Mouse (Mus musculus) neural tube, embryonic 11.5 days (tissue): ENCODE measurements at regions not wholly inside any gene's neighbourhood (a gene's known extent, or its start where the extent isn't known, plus 50 kb on each side); places are given as distances from the start of the nearest gene placed in this dataset.

ENCODE experiments used
- ATAC-seq: fragments of 200-750 bp; cut with Nextera tagmentation; 2 replicates; pipeline ENCODE4 v1.8.0; 2017; ENCODE audit warnings: moderate number of reproducible peaks, mild to moderate bottlenecking, moderate TSS enrichment, moderate library complexity; ENCODE audit not compliant: insufficient read depth, low FRiP score, low TSS enrichment
- DNase-seq: peaks from one replicate; pipeline ENCODE4 v3.0.0-alpha.2; 2015; ENCODE audit warnings: low spot score
- H3K27ac ChIP-seq: fragments of 300-500 bp; sonication (generic); 2 replicates; pipeline ENCODE4 v1.5.1; 2014; ENCODE audit warnings: low read depth, mild to moderate bottlenecking, low read length
- H3K27me3 ChIP-seq: fragments of 300-500 bp; sonication (generic); 2 replicates; pipeline ENCODE4 v1.6.1; 2014; ENCODE audit warnings: mild to moderate bottlenecking, low read length, mixed read lengths; ENCODE audit not compliant: control insufficient read depth, insufficient read depth
- H3K36me3 ChIP-seq: fragments of 300-500 bp; sonication (generic); 2 replicates; pipeline ENCODE4 v1.6.1; 2014; ENCODE audit warnings: mild to moderate bottlenecking, low read length, moderate library complexity, mixed read lengths; ENCODE audit not compliant: control insufficient read depth, insufficient read depth
- H3K4me1 ChIP-seq: fragments of 300-500 bp; sonication (generic); 2 replicates; pipeline ENCODE4 v1.6.1; 2014; ENCODE audit warnings: low read length, mixed read lengths; ENCODE audit not compliant: control insufficient read depth, insufficient read depth
- H3K4me2 ChIP-seq: fragments of 300-500 bp; sonication (generic); 2 replicates; pipeline ENCODE4 v1.6.1; 2014; ENCODE audit warnings: low read depth, mild to moderate bottlenecking, moderate library complexity
- H3K4me3 ChIP-seq: fragments of 300-500 bp; sonication (generic); 2 replicates; pipeline ENCODE4 v1.5.1; 2014; ENCODE audit warnings: low read depth, low read length
- H3K9ac ChIP-seq: fragments of 300-500 bp; sonication (generic); 2 replicates; pipeline ENCODE4 v1.6.1; 2014; ENCODE audit warnings: mild to moderate bottlenecking, low read length
- H3K9me3 ChIP-seq: fragments of 300-500 bp; sonication (generic); 2 replicates; pipeline ENCODE4 v1.6.1; 2016; ENCODE audit warnings: low read length; ENCODE audit not compliant: control insufficient read depth
- WGBS: fragments of 180-500 bp; shearing (Covaris S2); extraction: QIAGEN DNeasy Blood & Tissue Kit; methylation state at CpG from one replicate; pipeline ENCODE4 v1.1.7; 2014; 5-methylcytosine and 5-hydroxymethylcytosine counted together

DNA sequence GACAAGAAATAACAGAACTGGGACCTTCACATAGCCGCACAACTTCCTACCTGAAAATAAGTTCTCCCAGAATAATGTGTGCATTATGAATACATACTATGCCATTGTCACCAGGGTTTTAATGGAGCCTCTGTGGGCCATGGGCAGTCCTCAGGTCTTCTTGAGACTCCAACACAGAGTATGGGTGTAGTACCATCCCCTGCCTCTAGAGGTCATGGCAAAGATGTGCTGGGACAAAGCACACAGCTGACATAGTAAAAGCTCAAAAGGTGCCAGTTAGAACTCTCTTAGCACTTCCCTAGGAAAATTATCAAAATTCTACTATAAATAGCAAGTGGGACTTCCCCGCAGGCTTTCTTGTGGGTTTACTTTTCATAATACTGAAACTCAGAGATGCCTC lies 179.5 kb downstream of the Pdcd6ip start:
- no peaks in the 10 kb centered on the region for H3K4me1 ChIP-seq
- DNase-seq: no peak
- WGBS: 84% methylated on average over 2 of the region's 2 CpGs
- H3K9me3 ChIP-seq: no peaks in the 10 kb centered on the region
- no peak overlapping the region for H3K4me2 ChIP-seq
- no peaks in the 10 kb centered on the region for H3K36me3 ChIP-seq
- no peak overlapping the region for H3K9ac ChIP-seq
- no peak overlapping the region for H3K4me3 ChIP-seq
- no peak overlapping the region for H3K27ac ChIP-seq
- H3K27me3 ChIP-seq: no peaks in the 10 kb centered on the region
- ATAC-seq: no peak

DNA sequence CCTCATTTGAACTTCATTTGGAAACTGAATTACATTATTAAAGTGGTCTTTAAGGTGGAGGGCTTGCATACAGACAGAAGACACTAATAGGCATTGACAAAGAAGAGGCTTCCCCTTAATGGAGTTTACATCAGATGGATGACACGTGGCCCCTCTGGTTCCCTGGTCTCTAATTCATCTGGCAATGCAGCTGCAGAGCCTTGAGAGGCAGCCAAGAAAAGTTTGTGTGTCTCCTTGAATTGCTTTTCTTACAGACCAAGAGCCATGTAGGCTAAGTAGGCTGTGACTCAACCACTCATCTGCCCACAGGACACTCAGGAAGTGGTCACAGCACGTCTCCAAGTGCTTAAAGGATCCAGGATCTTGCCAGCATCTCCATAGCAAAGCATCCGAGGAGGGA lies 183.8 kb downstream of the Pdcd6ip start:
- Histone ChIP-seq H3K9ac (no peak overlapping the region), H3K4me1 (no peaks in the 10 kb centered on the region), H3K4me2 (no peak overlapping the region), H3K27me3 (no peaks in the 10 kb centered on the region), H3K27ac (no peak overlapping the region), H3K9me3 (no peaks in the 10 kb centered on the region), H3K36me3 (no peaks in the 10 kb centered on the region), H3K4me3 (no peak overlapping the region)
- no peak for DNase-seq
- WGBS: 73% methylated on average over 3 of the region's 3 CpGs
- ATAC-seq: no peak

DNA sequence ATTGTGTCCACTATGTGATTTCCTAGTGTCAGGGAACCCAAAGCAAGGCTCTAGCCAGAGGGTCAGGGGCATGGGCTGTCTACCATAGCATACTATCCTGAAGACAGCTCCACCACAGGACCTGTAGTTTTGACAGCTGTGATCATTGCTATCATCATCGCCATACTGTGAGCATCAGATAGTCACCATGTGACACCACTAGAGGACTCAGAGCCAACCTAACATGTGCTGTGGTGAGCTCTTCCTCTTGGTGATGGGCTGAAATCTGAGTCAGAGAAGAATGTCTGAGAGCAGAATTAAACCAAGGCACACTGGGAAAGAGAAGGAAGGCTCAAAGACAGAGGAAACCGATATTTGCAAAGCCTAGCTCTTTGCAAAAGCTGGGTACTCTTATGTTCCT lies 184.9 kb downstream of the Pdcd6ip start:
- WGBS: 91% methylated on average over 2 of the region's 2 CpGs
- H3K4me1 ChIP-seq: no peaks in the 10 kb centered on the region
- no peaks in the 10 kb centered on the region for H3K27me3 ChIP-seq
- no peak overlapping the region for H3K4me2 ChIP-seq
- no peaks in the 10 kb centered on the region for H3K36me3 ChIP-seq
- H3K9ac ChIP-seq: no peak overlapping the region
- no peak overlapping the region for H3K27ac ChIP-seq
- no peak for ATAC-seq
- no peak for DNase-seq
- no peaks in the 10 kb centered on the region for H3K9me3 ChIP-seq
- no peak overlapping the region for H3K4me3 ChIP-seq

DNA sequence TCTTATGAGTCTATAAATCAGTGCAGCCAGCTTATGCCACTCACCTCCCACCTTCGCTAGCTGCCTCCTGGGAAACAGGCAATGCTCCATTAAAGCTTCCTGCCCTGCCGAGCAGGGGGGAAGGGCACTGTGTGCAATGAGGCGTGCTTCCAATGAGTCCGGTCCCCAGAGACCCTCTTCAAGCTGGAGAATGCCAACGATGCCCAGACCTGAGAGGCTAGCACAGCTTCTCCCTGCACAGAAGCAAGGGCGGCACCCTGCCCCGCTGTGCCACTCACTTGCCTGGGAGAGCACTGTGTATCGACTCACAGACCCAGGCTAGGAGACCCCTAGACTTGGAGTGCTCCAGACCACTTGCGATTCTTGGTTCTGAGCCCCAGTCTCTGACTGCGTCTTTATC lies 188.3 kb downstream of the Pdcd6ip start:
- Histone ChIP-seq H3K9ac (no peak overlapping the region), H3K4me3 (no peak overlapping the region), H3K27ac (no peak overlapping the region), H3K27me3 (no peaks in the 10 kb centered on the region), H3K4me1 (no peaks in the 10 kb centered on the region), H3K9me3 (no peaks in the 10 kb centered on the region), H3K36me3 (no peaks in the 10 kb centered on the region), H3K4me2 (no peak overlapping the region)
- peak; percentile 58; the same call in 1 of the 2 replicates for ATAC-seq
- WGBS: 58% methylated on average over 10 of the region's 10 CpGs
- peak; percentile 28 for DNase-seq

DNA sequence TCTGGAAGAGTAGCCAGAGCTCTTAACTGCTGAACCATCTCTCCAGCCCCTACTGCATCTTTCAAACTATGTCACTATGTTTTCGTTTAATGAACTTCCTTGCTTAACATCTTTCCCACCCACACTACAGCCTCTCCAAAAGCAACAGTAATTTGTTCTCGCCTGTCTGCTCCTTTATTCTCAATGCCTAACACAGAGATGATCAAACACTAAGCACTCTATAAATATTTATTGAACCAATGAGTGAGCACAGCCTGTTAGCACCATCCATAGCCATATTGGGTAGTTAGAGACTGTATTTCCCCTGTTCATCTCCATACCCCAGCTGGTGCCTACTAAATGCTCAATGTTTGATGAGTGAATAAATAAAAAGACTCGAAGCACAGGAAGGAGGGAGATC lies 189.6 kb downstream of the Pdcd6ip start:
- H3K9ac ChIP-seq: no peak overlapping the region
- no peaks in the 10 kb centered on the region for H3K36me3 ChIP-seq
- H3K27ac ChIP-seq: no peak overlapping the region
- no peak overlapping the region for H3K4me2 ChIP-seq
- no peak overlapping the region for H3K4me3 ChIP-seq
- H3K27me3 ChIP-seq: no peaks in the 10 kb centered on the region
- ATAC-seq (no peak), DNase-seq (no peak)
- 82% methylated on average over 3 of the region's 3 CpGs for WGBS
- no peaks in the 10 kb centered on the region for H3K9me3 ChIP-seq
- H3K4me1 ChIP-seq: no peaks in the 10 kb centered on the region

DNA sequence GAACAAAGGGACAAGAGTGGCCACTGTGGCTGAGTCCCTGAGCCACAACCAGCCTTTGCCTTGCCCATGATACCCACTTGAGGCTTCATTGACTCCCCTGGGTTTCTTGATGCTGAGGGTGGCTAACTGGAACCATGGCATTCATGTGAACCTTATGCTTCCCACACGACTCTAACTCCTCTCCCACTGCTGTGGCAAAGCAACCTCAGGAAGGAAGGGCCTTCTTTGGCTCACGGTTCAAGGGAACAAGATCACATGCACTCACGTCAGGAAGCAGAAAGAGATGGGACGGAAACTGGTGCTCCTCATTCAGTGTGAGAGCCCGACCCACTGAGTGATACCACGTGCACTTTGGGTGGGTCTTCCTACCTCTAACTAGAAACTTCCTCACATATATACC lies 190.3 kb downstream of the Pdcd6ip start:
- no peaks in the 10 kb centered on the region for H3K27me3 ChIP-seq

DNA sequence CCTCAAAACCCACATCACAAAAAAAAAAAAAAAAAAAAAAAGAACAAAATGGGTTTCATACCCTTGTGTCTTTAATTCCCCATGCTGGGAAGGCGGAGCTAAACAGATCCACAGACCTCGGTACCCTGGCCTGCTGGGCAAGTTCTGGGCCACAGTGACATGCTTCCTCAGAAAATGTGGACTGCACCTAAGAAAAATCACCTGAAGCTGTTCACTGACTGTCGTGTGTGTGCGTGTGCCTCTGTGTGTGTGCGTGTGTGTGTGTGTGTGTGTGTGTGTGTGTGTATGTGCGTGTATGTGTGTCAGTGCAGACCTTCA lies 192.4 kb downstream of the Pdcd6ip start:
- Histone ChIP-seq H3K27me3 (no peaks in the 10 kb centered on the region), H3K9me3 (no peaks in the 10 kb centered on the region), H3K4me1 (no peaks in the 10 kb centered on the region), H3K4me3 (no peak overlapping the region), H3K9ac (no peak overlapping the region), H3K27ac (no peak overlapping the region), H3K4me2 (no peak overlapping the region), H3K36me3 (no peaks in the 10 kb centered on the region)
- 83% methylated on average over 6 of the region's 6 CpGs for WGBS
- no peak for ATAC-seq
- no peak for DNase-seq

More for the DNA sequence above, 190.3 kb downstream of the Pdcd6ip start:
- Histone ChIP-seq H3K4me3 (no peak overlapping the region), H3K4me1 (no peaks in the 10 kb centered on the region), H3K36me3 (no peaks in the 10 kb centered on the region), H3K9ac (no peak overlapping the region), H3K27ac (no peak overlapping the region), H3K9me3 (no peaks in the 10 kb centered on the region), H3K4me2 (no peak overlapping the region)
- 95% methylated on average over 6 of the region's 6 CpGs for WGBS
- ATAC-seq: no peak
- DNase-seq: no peak

DNA sequence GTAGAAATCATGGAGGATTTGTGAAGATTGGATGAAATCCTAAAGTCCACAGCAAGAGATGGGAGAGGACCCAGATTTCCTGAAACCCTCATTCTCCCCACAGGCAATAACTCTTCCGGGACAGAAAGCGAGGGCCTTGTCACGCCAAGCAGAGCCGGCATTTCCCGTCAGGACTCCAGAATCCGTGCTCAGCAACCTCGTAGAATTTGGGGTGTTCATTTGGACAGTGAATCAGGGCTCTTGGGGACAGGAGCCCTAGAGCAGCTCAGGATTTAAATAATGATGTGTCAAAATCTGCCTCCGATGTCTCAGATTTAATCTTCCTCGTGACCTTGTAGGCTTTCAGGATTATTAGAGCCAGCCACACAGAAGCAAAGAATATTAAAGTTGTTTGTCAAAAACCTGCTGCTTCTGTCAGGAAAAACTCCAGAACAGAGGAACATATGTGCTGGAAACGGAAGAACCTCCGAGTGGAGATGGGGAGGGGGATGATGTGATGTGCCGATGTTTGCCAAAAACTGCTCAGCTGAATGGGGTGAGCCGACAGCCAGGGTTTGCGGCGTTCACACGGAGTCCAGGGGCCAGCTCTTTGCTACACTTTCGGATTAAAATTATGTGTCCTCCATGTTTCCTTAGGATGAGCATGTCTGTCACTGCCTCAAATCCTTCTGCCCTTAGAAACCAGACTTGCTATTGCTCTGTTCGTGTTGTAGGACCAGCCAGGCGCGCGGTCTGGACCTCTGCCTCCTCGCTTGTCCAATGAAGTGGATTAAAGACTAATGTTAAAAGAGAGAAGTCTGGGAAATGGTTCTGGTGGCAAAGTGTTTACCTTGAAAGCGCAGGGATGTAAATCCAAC lies 193.0 kb downstream of the Pdcd6ip start:
- H3K36me3 ChIP-seq: no peaks in the 10 kb centered on the region
- no peak overlapping the region for H3K27ac ChIP-seq
- ATAC-seq: no peak
- no peak overlapping the region for H3K9ac ChIP-seq
- H3K4me3 ChIP-seq: no peak overlapping the region
- 85% methylated on average over 23 of the region's 23 CpGs for WGBS
- no peaks in the 10 kb centered on the region for H3K4me1 ChIP-seq
- no peaks in the 10 kb centered on the region for H3K27me3 ChIP-seq
- DNase-seq: no peak
- H3K4me2 ChIP-seq: no peak overlapping the region
- H3K9me3 ChIP-seq: no peaks in the 10 kb centered on the region

DNA sequence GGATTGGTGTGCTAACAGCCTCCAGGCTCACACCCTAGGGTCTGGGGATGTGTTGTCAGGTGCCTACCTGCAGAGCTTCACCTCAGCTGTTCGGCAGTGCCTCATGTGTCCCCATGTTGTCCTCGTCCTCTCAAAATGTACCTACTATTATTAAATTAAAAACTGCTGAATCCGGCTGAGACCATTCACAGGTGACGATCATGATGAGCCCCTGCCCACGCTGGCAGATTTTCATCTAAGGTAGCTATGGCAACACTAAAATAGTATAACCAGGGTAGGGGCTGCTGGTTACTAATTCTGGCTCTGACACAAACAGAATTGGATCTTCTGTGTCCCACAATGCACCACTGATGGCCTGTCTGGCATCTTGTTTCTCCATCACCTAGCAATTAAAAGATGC lies 196.8 kb downstream of the Pdcd6ip start:
- Histone ChIP-seq H3K4me1 (peaks cover 2% of the 10 kb centered on the region; the same call in 1 of the 2 replicates), H3K4me3 (no peak overlapping the region), H3K9me3 (no peaks in the 10 kb centered on the region), H3K36me3 (no peaks in the 10 kb centered on the region), H3K9ac (no peak overlapping the region), H3K27ac (no peak overlapping the region), H3K27me3 (no peaks in the 10 kb centered on the region), H3K4me2 (no peak overlapping the region)
- 95% methylated on average over 5 of the region's 5 CpGs for WGBS
- no peak for DNase-seq
- no peak for ATAC-seq
